Mouse (Mus musculus) embryonic fibroblast, embryonic 13.5 days (primary cell): ENCODE measurements around the gene Utp15.

Source experiments
- CTCF ChIP-seq: IDR thresholded peaks from 2 replicates; pipeline ENCODE4 v1.5.1; 2011; ENCODE audit warnings: mild to moderate bottlenecking, control low read depth, low read length, moderate library complexity, borderline replicate concordance; ENCODE audit not compliant: insufficient read depth
- POLR2A ChIP-seq: IDR thresholded peaks from 2 replicates; pipeline ENCODE4 v1.6.1; 2011; ENCODE audit warnings: low read depth, mild to moderate bottlenecking, control low read depth, low read length, moderate library complexity

DNA sequence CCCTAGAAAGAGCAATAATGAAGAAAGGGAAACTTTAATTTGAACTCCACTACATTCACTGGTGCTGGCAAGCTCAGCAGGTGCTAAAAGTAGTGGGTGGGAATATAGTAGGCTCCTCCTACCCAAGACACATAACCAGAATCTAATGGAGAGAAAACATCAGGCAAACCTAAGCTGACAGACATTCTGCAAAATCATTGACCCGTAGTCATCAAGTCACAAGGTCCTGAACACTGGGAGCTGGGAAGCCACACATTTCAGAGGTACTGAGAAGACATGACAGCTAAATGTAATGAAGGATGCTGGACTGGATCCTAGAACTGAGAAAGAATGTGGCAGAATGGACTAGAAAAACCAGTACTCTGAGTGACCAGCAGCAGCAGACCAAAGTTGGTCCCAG is 32.3 kb downstream of the Utp15 start:
- TF ChIP-seq CTCF (no peak), POLR2A (no peak)
